Mouse (Mus musculus): ENCODE data around the gene Atp6v1a. TPM values are rescaled to one million over a fixed set of nuclear protein-coding genes. Genes with fewer than 3 reads are reported as not detected.

The Atp6v1a gene
- polyA plus RNA-seq, 1 experiment from 2014 or later: 61.3 TPM

DNA sequence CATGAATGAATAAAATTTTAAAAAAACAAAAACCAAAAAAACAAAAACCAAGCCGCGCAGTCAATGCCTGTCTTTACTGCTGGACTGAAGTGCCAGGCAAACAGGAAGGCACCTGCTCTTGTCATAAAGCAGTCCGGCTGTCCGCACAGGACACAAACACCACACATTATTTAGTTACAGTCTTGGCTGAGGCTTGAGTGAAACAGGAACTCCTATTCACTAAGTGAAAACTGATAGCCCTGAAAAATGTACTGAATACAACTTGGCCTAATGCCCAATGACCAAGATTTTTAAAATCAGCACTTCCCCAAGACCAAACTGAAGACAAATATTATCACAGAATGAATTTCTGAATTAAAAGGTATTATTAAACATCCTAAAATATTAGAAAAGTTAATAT lies 13.1 kb downstream of the Atp6v1a start:
- Histone ChIP-seq H3K4me3 (ENCODE audit: low read depth, low read length) (no peak overlapping the region), H3K9ac (ENCODE audit: low read length) (no peak overlapping the region), H3K9me3 (ENCODE audit: control insufficient read depth, low read length) (no peaks in the 10 kb centered on the region), H3K27ac (ENCODE audit: low read depth, low read length) (no peak overlapping the region), H3K4me1 (replicated peaks; ENCODE audit: control insufficient read depth, insufficient read depth, low read length) (no peaks in the 10 kb centered on the region), H3K27me3 (ENCODE audit: control insufficient read depth, insufficient read depth, low read length) (no peaks in the 10 kb centered on the region), H3K4me2 (ENCODE audit: low read depth, low read length, severe bottlenecking) (no peak overlapping the region), H3K36me3 (ENCODE audit: control insufficient read depth, insufficient read depth, low read length) (no peaks in the 10 kb centered on the region)
- WGBS: 91% methylated on average over 4 of the region's 4 CpGs
- DNase-seq (ENCODE audit: low spot score) (no peak), ATAC-seq (replicated peaks; ENCODE audit: low FRiP score) (no peak)

- H3K27ac ChIP-seq (ENCODE audit: low read depth, low read length): no peak overlapping the region
- ATAC-seq (replicated peaks; ENCODE audit: low FRiP score) (no peak), DNase-seq (ENCODE audit: low spot score) (no peak)
- WGBS: 84% methylated on average over 2 of the region's 2 CpGs
- no peaks in the 10 kb centered on the region for H3K36me3 ChIP-seq (ENCODE audit: control insufficient read depth, insufficient read depth, low read length)
- H3K4me2 ChIP-seq (ENCODE audit: low read depth, low read length, severe bottlenecking): no peak overlapping the region
- H3K4me1 ChIP-seq (replicated peaks; ENCODE audit: control insufficient read depth, insufficient read depth, low read length): no peaks in the 10 kb centered on the region
- H3K9me3 ChIP-seq (ENCODE audit: control insufficient read depth, low read length): no peaks in the 10 kb centered on the region
- H3K4me3 ChIP-seq (ENCODE audit: low read depth, low read length): no peak overlapping the region
- no peaks in the 10 kb centered on the region for H3K27me3 ChIP-seq (ENCODE audit: control insufficient read depth, insufficient read depth, low read length)
- H3K9ac ChIP-seq (ENCODE audit: low read length): no peak overlapping the region
These were observed 14.1 kb downstream of the Atp6v1a start for GRCm38 (mm10) chr16:44125436-44125835.

DNA sequence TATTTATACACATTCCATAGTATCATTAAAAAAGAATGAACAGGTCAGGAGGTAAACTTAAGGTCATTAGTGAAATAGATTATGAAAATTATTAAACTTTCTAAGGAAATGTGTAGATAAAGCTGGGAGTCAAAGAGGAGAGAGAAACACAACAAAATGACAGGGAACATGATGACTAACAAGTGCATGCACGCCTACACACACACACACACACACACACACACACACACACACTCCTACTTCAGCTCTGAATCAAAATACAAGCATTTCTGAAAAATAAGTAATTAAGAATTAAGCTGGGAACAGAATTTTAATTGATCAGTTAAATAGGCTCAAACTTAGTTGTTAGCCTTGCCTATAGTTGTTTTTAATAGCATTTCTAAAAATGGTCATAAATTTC lies 14.8 kb downstream of the Atp6v1a start:
- ATAC-seq (replicated peaks; ENCODE audit: low FRiP score) (no peak), DNase-seq (ENCODE audit: low spot score) (no peak)
- Histone ChIP-seq H3K9ac (ENCODE audit: low read length) (no peak overlapping the region), H3K4me3 (ENCODE audit: low read depth, low read length) (no peak overlapping the region), H3K4me1 (replicated peaks; ENCODE audit: control insufficient read depth, insufficient read depth, low read length) (no peaks in the 10 kb centered on the region), H3K9me3 (ENCODE audit: control insufficient read depth, low read length) (no peaks in the 10 kb centered on the region), H3K36me3 (ENCODE audit: control insufficient read depth, insufficient read depth, low read length) (no peaks in the 10 kb centered on the region), H3K27ac (ENCODE audit: low read depth, low read length) (no peak overlapping the region), H3K27me3 (ENCODE audit: control insufficient read depth, insufficient read depth, low read length) (no peaks in the 10 kb centered on the region), H3K4me2 (ENCODE audit: low read depth, low read length, severe bottlenecking) (no peak overlapping the region)
- WGBS: 72% methylated on average over 1 of the region's 1 CpGs

- Histone ChIP-seq H3K9ac (ENCODE audit: low read length) (no peak overlapping the region), H3K4me2 (ENCODE audit: low read depth, low read length, severe bottlenecking) (no peak overlapping the region), H3K4me3 (ENCODE audit: low read depth, low read length) (no peak overlapping the region), H3K36me3 (ENCODE audit: control insufficient read depth, insufficient read depth, low read length) (no peaks in the 10 kb centered on the region), H3K27me3 (ENCODE audit: control insufficient read depth, insufficient read depth, low read length) (no peaks in the 10 kb centered on the region), H3K27ac (ENCODE audit: low read depth, low read length) (no peak overlapping the region), H3K4me1 (replicated peaks; ENCODE audit: control insufficient read depth, insufficient read depth, low read length) (no peaks in the 10 kb centered on the region), H3K9me3 (ENCODE audit: control insufficient read depth, low read length) (no peaks in the 10 kb centered on the region)
- DNase-seq (ENCODE audit: low spot score) (no peak), ATAC-seq (replicated peaks; ENCODE audit: low FRiP score) (no peak)
- WGBS: 83% methylated on average over 2 of the region's 2 CpGs
These were observed 15.7 kb downstream of the Atp6v1a start for GRCm38 (mm10) chr16:44123786-44124185.

- DNase-seq (ENCODE audit: low spot score): no peak
- H3K27ac ChIP-seq (ENCODE audit: low read depth, low read length): no peak overlapping the region
- WGBS: 96% methylated on average over 7 of the region's 7 CpGs
- no peak overlapping the region for H3K4me3 ChIP-seq (ENCODE audit: low read depth, low read length)
- H3K4me1 ChIP-seq (replicated peaks; ENCODE audit: control insufficient read depth, insufficient read depth, low read length): no peaks in the 10 kb centered on the region
- no peak overlapping the region for H3K9ac ChIP-seq (ENCODE audit: low read length)
- H3K27me3 ChIP-seq (ENCODE audit: control insufficient read depth, insufficient read depth, low read length): no peaks in the 10 kb centered on the region
- no peak for ATAC-seq (replicated peaks; ENCODE audit: low FRiP score)
- no peaks in the 10 kb centered on the region for H3K36me3 ChIP-seq (ENCODE audit: control insufficient read depth, insufficient read depth, low read length)
- no peak overlapping the region for H3K4me2 ChIP-seq (ENCODE audit: low read depth, low read length, severe bottlenecking)
- no peaks in the 10 kb centered on the region for H3K9me3 ChIP-seq (ENCODE audit: control insufficient read depth, low read length)
These were observed 16.4 kb downstream of the Atp6v1a start for GRCm38 (mm10) chr16:44122982-44123725.

GRCm38 (mm10) chr16:44122574-44122973 lies 16.9 kb downstream of the Atp6v1a start:
- ATAC-seq (replicated peaks; ENCODE audit: low FRiP score): no peak
- no peak for DNase-seq (ENCODE audit: low spot score)
- H3K9ac ChIP-seq (ENCODE audit: low read length): no peak overlapping the region
- WGBS: 90% methylated on average over 6 of the region's 6 CpGs
- H3K4me2 ChIP-seq (ENCODE audit: low read depth, low read length, severe bottlenecking): no peak overlapping the region
- no peak overlapping the region for H3K27ac ChIP-seq (ENCODE audit: low read depth, low read length)
- H3K4me3 ChIP-seq (ENCODE audit: low read depth, low read length): no peak overlapping the region
- H3K9me3 ChIP-seq (ENCODE audit: control insufficient read depth, low read length): no peaks in the 10 kb centered on the region
- H3K36me3 ChIP-seq (ENCODE audit: control insufficient read depth, insufficient read depth, low read length): no peaks in the 10 kb centered on the region
- no peaks in the 10 kb centered on the region for H3K4me1 ChIP-seq (replicated peaks; ENCODE audit: control insufficient read depth, insufficient read depth, low read length)
- H3K27me3 ChIP-seq (ENCODE audit: control insufficient read depth, insufficient read depth, low read length): no peaks in the 10 kb centered on the region

GRCm38 (mm10) chr16:44122122-44122521 lies 17.4 kb downstream of the Atp6v1a start:
- Histone ChIP-seq H3K27me3 (ENCODE audit: control insufficient read depth, insufficient read depth, low read length) (no peaks in the 10 kb centered on the region), H3K36me3 (ENCODE audit: control insufficient read depth, insufficient read depth, low read length) (no peaks in the 10 kb centered on the region), H3K4me2 (ENCODE audit: low read depth, low read length, severe bottlenecking) (no peak overlapping the region), H3K4me3 (ENCODE audit: low read depth, low read length) (no peak overlapping the region), H3K27ac (ENCODE audit: low read depth, low read length) (no peak overlapping the region), H3K4me1 (replicated peaks; ENCODE audit: control insufficient read depth, insufficient read depth, low read length) (no peaks in the 10 kb centered on the region), H3K9me3 (ENCODE audit: control insufficient read depth, low read length) (no peaks in the 10 kb centered on the region), H3K9ac (ENCODE audit: low read length) (no peak overlapping the region)
- ATAC-seq (replicated peaks; ENCODE audit: low FRiP score) (no peak), DNase-seq (ENCODE audit: low spot score) (no peak)
- WGBS: 93% methylated on average over 6 of the region's 6 CpGs

DNA sequence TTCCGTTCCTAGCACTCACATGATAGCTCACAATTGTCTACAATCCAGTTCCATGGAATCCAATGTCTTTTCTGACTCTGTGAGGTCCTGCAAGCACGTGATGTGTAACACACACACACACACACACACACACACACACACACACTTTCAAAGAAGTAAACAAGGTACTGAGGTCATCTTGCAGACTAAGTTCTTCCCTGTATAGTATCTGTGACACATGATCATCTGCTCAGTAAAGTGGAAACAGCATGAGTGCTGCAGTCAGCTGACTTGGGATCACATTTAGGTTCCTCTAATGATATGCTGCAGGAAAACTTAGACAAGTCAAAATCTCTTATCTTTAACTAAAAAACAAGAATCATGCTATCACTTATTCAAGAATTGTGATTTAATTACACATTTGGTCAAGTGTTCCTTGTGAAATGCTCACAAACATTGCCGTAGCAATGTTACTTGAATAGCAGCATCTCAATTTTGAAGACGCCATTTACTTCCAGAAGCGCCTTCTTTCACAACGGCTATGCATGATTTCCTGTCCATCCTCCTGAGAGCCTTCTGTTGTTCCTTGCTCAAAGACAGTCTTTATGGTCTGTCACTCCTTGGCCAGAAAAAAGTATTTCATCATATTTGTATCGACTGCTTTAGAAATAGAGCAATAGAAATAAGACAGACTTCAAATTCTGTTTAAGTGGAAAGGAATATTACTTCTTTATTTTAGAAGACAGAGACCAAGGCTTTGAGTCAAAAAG lies 19.6 kb downstream of the Atp6v1a start:
- Histone ChIP-seq H3K4me2 (ENCODE audit: low read depth, low read length, severe bottlenecking) (no peak overlapping the region), H3K4me3 (ENCODE audit: low read depth, low read length) (no peak overlapping the region), H3K27ac (ENCODE audit: low read depth, low read length) (no peak overlapping the region), H3K9ac (ENCODE audit: low read length) (no peak overlapping the region), H3K36me3 (ENCODE audit: control insufficient read depth, insufficient read depth, low read length) (no peaks in the 10 kb centered on the region), H3K27me3 (ENCODE audit: control insufficient read depth, insufficient read depth, low read length) (no peaks in the 10 kb centered on the region), H3K9me3 (ENCODE audit: control insufficient read depth, low read length) (no peaks in the 10 kb centered on the region), H3K4me1 (replicated peaks; ENCODE audit: control insufficient read depth, insufficient read depth, low read length) (no peaks in the 10 kb centered on the region)
- ATAC-seq (replicated peaks; ENCODE audit: low FRiP score) (no peak), DNase-seq (ENCODE audit: low spot score) (no peak)
- WGBS: 94% methylated on average over 7 of the region's 7 CpGs

DNA sequence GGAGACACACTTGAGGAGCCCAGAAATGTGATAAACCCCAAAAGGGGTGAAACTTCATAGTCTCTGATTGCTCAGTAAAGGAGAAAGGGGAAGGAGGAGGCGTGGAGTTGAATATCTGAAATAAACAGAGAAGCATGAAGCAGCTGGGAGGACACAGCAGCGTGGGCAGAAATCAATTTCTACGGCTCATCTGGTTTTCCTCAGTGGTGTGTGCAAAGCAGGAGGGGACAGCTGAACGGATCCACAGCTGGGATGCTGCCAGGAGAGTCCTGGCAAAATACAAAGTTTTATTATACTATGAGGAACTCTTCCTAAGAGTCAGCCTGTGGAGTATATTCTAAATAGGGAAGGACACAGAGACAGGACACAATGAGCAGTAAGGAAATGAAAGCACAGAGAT lies 30.5 kb downstream of the Atp6v1a start:
- no peaks in the 10 kb centered on the region for H3K27me3 ChIP-seq (ENCODE audit: control insufficient read depth, insufficient read depth, low read length)
- peaks cover 6% of the 10 kb centered on the region; the same call in 1 of the 2 replicates for H3K36me3 ChIP-seq (ENCODE audit: control insufficient read depth, insufficient read depth, low read length)
- no peak overlapping the region for H3K27ac ChIP-seq (ENCODE audit: low read depth, low read length)
- DNase-seq (ENCODE audit: low spot score) (no peak), ATAC-seq (replicated peaks; ENCODE audit: low FRiP score) (no peak)
- H3K4me3 ChIP-seq (ENCODE audit: low read depth, low read length): no peak overlapping the region
- no peak overlapping the region for H3K4me2 ChIP-seq (ENCODE audit: low read depth, low read length, severe bottlenecking)
- H3K9me3 ChIP-seq (ENCODE audit: control insufficient read depth, low read length): no peaks in the 10 kb centered on the region
- WGBS: 91% methylated on average over 4 of the region's 4 CpGs
- H3K9ac ChIP-seq (ENCODE audit: low read length): no peak overlapping the region
- H3K4me1 ChIP-seq (replicated peaks; ENCODE audit: control insufficient read depth, insufficient read depth, low read length): no peaks in the 10 kb centered on the region

Data from forebrain, embryonic 11.5 days (tissue).